Mouse (Mus musculus) forebrain, embryonic 11.5 days (tissue): ENCODE data around the gene Dzip1. TPM values are rescaled to one million over a fixed set of nuclear protein-coding genes. Genes with fewer than 3 reads are reported as not detected.

ENCODE experiments used
- ATAC-seq: fragments of 200-750 bp; cut with Nextera tagmentation; replicated peaks from 2 replicates; pipeline ENCODE4 v1.8.0; 2017; ENCODE audit warnings: moderate TSS enrichment; ENCODE audit not compliant: low FRiP score
- DNase-seq: peaks from one replicate; pipeline ENCODE4 v3.0.0-alpha.2; 2017; ENCODE audit warnings: low spot score
- H3K27ac ChIP-seq: fragments of 300-500 bp; sonication (generic); 2 replicates; pipeline ENCODE4 v1.5.1; 2014; ENCODE audit warnings: low read depth, low read length
- H3K27me3 ChIP-seq: fragments of 300-500 bp; sonication (generic); 2 replicates; pipeline ENCODE4 v1.6.1; 2014; ENCODE audit warnings: mild to moderate bottlenecking, low read length, mixed read lengths; ENCODE audit not compliant: control insufficient read depth, insufficient read depth
- H3K36me3 ChIP-seq: fragments of 300-500 bp; sonication (generic); 2 replicates; pipeline ENCODE4 v1.6.1; 2014; ENCODE audit warnings: mild to moderate bottlenecking, low read length, moderate library complexity, mixed read lengths; ENCODE audit not compliant: control insufficient read depth, insufficient read depth
- H3K4me1 ChIP-seq: fragments of 300-500 bp; sonication (generic); replicated peaks from 2 replicates; pipeline ENCODE4 v1.6.1; 2014; ENCODE audit warnings: low read length, mixed read lengths; ENCODE audit not compliant: control insufficient read depth, insufficient read depth
- H3K4me2 ChIP-seq: fragments of 300-500 bp; sonication (generic); 2 replicates; pipeline ENCODE4 v1.6.1; 2014; ENCODE audit warnings: low read depth, mild to moderate bottlenecking, low read length, moderate library complexity, mixed read lengths; ENCODE audit not compliant: severe bottlenecking
- H3K4me3 ChIP-seq: fragments of 300-500 bp; sonication (generic); 2 replicates; pipeline ENCODE4 v1.5.1; 2014; ENCODE audit warnings: low read depth, low read length
- H3K9ac ChIP-seq: fragments of 300-500 bp; sonication (generic); 2 replicates; pipeline ENCODE4 v1.6.1; 2014; ENCODE audit warnings: low read length
- H3K9me3 ChIP-seq: fragments of 300-500 bp; sonication (generic); 2 replicates; pipeline ENCODE4 v1.6.1; 2016; ENCODE audit warnings: low read length, mixed read lengths; ENCODE audit not compliant: control insufficient read depth
- WGBS: fragments of 180-500 bp; shearing (Covaris S2); extraction: QIAGEN DNeasy Blood & Tissue Kit; methylation state at CpG from one replicate; pipeline ENCODE4 v1.1.7; 2014; 5-methylcytosine and 5-hydroxymethylcytosine counted together
- polyA plus RNA-seq: library from polyadenylated mRNA; unstranded; fragments of >200 nt; fragmentation: Nextera tagmentation; extraction: Ambion mirVana; gene quantifications from 2 replicates; pipeline ENCODE4 v1.2.1, GENCODE M21; 2014

Gene Dzip1
- polyA plus RNA-seq, 1 experiment from 2014 or later = 28.5 TPM

DNA sequence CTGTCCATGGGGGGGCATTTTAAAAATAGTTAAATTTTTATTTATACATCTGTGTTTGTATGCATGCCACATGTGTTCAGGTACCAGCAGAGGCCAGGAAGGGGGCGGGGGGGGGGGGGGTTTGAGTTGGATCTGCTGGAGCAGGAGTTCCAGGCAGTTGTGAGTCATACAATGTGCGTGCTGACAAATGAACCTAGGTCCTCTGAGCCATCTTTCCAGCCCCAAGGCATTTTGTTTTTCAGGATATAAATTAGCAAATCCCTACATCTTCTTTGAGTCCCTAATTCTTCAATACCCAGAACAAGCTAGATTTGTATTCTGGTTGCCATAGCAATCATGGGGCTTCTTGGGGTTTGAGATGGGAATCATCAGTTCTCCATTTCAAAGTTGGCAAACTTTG lies 5.9 kb upstream of the Dzip1 start:
- ATAC-seq (no peak), DNase-seq (no peak)
- no peaks in the 10 kb centered on the region for H3K9me3 ChIP-seq
- 88% methylated on average over 1 of the region's 2 CpGs for WGBS
- H3K27ac ChIP-seq = no peak overlapping the region
- H3K4me1 ChIP-seq = no peaks in the 10 kb centered on the region
- H3K36me3 ChIP-seq = no peaks in the 10 kb centered on the region
- H3K27me3 ChIP-seq = no peaks in the 10 kb centered on the region
- H3K4me2 ChIP-seq = no peak overlapping the region
- no peak overlapping the region for H3K4me3 ChIP-seq
- no peak overlapping the region for H3K9ac ChIP-seq

DNA sequence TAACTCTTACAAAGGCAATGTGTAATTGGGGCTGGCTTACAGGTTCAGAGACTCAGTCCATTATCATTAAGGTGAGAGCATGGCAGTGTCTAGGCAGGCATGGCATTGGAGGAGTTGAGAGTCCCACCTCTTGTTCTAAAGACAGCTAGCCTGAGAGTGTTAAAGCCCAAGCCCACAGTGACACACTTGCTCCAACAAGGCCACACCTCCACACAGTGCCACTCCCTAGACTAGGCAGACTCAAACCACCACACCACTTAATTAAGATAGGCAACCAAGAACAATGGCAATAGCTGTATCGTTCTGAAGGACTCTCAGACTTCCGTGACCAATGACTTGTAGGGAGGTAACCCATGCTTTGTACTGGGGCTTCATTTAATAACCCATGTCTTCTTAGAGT lies 5.5 kb upstream of the Dzip1 start:
- DNase-seq = peak; percentile 44
- no peak overlapping the region for H3K27ac ChIP-seq
- no peaks in the 10 kb centered on the region for H3K4me1 ChIP-seq
- H3K36me3 ChIP-seq = no peaks in the 10 kb centered on the region
- no peak overlapping the region for H3K4me3 ChIP-seq
- H3K4me2 ChIP-seq = no peak overlapping the region
- no peak overlapping the region for H3K9ac ChIP-seq
- 83% methylated on average over 2 of the region's 2 CpGs for WGBS
- H3K27me3 ChIP-seq = no peaks in the 10 kb centered on the region
- no peaks in the 10 kb centered on the region for H3K9me3 ChIP-seq
- ATAC-seq = no peak

DNA sequence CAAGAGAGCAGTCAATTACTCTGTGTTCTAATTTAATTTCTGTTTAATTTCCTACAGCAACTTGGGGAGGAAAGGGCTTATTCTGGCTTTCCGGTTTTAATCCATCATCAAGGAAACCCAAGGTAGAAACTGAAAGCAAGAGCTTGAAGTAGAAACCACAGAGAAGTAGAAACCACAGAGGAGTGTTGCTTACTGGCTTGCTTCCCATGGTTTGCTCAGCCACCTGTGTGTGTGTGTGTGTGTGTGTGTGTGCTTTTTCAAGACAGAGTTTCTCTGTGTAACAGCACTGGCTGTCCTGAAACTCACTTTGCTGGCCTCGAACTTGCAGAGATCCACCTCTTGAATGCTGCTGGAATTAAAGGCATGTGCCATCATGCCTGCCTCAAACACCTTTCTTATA lies 4.5 kb upstream of the Dzip1 start:
- no peak overlapping the region for H3K27ac ChIP-seq

DNA sequence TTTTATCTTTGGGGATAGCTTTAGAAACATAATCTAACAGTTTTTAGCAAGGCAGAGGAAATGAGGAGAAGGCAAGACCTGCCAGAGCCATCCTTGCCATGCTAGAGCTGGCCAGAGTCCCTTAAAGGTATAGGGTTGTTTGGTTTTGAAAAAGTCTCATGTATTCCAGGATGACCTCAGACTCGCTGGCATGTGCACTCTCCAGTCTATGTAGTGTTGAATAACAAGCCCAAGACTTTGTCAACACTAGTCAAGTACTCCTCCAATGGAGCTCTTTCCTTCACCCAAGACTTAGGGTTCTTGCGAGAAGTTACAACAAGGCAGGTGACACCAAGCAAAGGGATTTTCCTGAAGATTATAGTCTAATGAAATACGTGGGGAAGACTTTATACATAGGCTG lies 3.3 kb upstream of the Dzip1 start:
- Histone ChIP-seq H3K36me3 (no peaks in the 10 kb centered on the region), H3K4me2 (no peak overlapping the region), H3K9ac (no peak overlapping the region), H3K9me3 (no peaks in the 10 kb centered on the region), H3K4me3 (no peak overlapping the region), H3K4me1 (peaks cover 3% of the 10 kb centered on the region; the same call in 1 of the 2 replicates), H3K27ac (no peak overlapping the region), H3K27me3 (no peaks in the 10 kb centered on the region; the same call in 1 of the 2 replicates)
- 84% methylated on average over 3 of the region's 3 CpGs for WGBS
- ATAC-seq (no peak), DNase-seq (no peak)

More for the DNA sequence above, 4.5 kb upstream of the Dzip1 start:
- ATAC-seq (no peak), DNase-seq (no peak)
- H3K4me2 ChIP-seq = no peak overlapping the region
- no peak overlapping the region for H3K9ac ChIP-seq
- no peaks in the 10 kb centered on the region for H3K27me3 ChIP-seq
- no peaks in the 10 kb centered on the region for H3K36me3 ChIP-seq
- 0 out of 2 replicates have a peak, but pooled peaks cover 3% of the 10 kb centered on the region for H3K4me1 ChIP-seq
- 87% methylated on average over 2 of the region's 2 CpGs for whole genome bisulfite sequencing
- H3K9me3 ChIP-seq = no peaks in the 10 kb centered on the region
- H3K4me3 ChIP-seq = no peak overlapping the region

DNA sequence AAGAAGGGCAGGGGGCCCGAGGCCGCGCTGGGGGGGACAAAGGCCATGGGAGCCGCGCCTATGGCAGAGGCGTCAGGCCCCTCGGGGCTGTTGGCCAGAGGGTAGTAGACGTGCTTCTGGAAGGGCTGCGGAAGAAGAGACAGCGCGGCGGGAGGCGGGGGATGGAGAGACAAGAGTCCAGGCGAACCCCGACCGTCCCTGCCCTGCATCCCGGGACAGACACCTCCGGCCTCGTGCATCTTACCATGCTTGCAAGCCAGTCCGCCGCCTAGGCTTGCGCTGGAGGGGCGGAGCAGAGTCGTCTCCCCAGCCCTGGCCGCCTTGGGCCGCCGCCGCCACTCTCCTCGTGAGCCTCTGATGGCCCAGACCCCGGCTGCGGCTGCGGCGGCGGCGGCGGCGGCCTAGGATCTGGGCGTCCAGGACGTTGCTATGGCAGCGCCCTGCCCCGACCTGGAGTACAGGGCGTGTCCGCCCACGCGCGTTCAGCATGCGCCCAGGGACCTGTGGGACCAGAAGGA lies 2.5 kb downstream of the Dzip1 start:
- peaks cover 14% of the 10 kb centered on the region for H3K27me3 ChIP-seq
- peak overlapping the region; percentile 56 for H3K9ac ChIP-seq
- H3K36me3 ChIP-seq = no peaks in the 10 kb centered on the region; the same call in 1 of the 2 replicates
- H3K4me3 ChIP-seq = peak overlapping the region; percentile 32
- peak; percentile 59 for ATAC-seq
- peak; percentile 81 for DNase-seq
- peak overlapping the region; percentile 74 for H3K4me2 ChIP-seq
- H3K27ac ChIP-seq = no peak overlapping the region
- peaks cover 18% of the 10 kb centered on the region for H3K4me1 ChIP-seq
- no peaks in the 10 kb centered on the region for H3K9me3 ChIP-seq
- WGBS = under 1% methylated on average over 45 of the region's 47 CpGs

DNA sequence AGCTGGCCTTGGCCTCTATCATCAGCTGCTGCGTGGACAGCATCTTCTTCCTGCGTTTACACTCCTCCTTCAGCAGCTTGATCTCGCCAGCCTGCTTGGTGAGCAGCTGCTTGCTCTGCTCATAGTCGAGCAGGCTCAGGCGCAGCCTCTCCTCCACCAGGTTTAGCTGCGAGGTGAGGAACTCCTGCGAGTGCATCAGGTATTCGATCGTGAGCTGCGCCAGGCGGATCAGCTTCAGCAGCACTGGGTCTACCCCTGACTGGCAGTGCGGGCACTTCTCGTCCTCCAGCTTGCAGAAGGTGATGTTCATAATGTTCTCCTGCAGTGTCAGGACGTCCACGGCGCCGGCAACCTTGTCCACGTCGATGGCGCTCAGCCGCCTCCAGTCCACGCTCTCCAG lies 3.0 kb downstream of the Dzip1 start:
- Histone ChIP-seq H3K4me3 (peak overlapping the region; percentile 32), H3K27ac (no peak overlapping the region), H3K9me3 (no peaks in the 10 kb centered on the region), H3K27me3 (peaks cover 14% of the 10 kb centered on the region), H3K9ac (peak overlapping the region; percentile 56), H3K4me2 (peak overlapping the region; percentile 74), H3K36me3 (no peaks in the 10 kb centered on the region; the same call in 1 of the 2 replicates), H3K4me1 (peaks cover 18% of the 10 kb centered on the region)
- ATAC-seq = no peak
- no peak for DNase-seq
- 18% methylated on average over 22 of the region's 22 CpGs for WGBS

DNA sequence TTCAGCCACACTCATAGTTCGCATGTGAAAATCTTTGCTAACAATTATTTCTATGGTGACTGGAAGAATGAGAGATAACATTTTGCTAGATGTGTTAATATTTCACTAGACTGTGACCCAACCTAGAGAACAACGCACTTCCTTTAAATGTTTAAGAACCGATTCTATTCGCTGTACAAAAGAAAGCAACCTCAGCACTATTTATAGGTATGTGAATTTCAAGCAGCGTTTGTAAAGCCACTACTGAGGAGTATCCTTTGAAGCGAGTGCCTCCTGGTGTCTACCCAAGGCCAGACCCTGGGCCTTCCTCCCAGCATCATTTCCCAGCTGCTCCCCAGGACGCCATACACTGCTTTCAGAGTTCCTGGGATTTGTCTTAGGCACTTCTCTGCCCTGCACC lies 4.6 kb downstream of the Dzip1 start:
- Histone ChIP-seq H3K4me2 (no peak overlapping the region), H3K9ac (no peak overlapping the region)

DNA sequence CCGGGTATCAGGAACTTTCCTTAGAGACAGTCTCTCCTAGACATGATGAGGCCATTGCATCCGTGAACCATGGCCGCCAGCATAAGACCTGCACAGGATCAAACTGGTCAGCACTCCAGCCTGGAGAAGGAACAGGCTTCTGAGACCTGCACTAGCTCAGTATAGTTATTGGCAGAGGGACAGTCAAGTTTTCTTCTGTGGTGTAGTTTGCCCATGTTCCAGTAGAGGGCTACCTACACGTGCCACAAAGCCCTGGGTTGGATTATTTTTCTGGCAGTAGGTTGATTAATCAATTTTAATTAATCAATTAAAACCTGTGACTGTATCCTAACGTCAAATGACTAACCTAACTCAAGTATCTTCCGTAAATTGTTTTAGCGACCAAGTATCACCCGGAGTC lies 6.2 kb downstream of the Dzip1 start:
- no peak overlapping the region for H3K4me2 ChIP-seq
- ATAC-seq = 0 out of 2 replicates have a peak, but pooled peaks have one; percentile 28
- 75% methylated on average over 8 of the region's 8 CpGs for WGBS
- H3K27ac ChIP-seq = no peak overlapping the region
- H3K9me3 ChIP-seq = no peaks in the 10 kb centered on the region
- peaks cover 14% of the 10 kb centered on the region for H3K27me3 ChIP-seq
- peaks cover 15% of the 10 kb centered on the region for H3K4me1 ChIP-seq
- no peak for DNase-seq
- H3K36me3 ChIP-seq = no peaks in the 10 kb centered on the region; the same call in 1 of the 2 replicates
- H3K4me3 ChIP-seq = no peak overlapping the region
- no peak overlapping the region for H3K9ac ChIP-seq

More for the DNA sequence above, 4.6 kb downstream of the Dzip1 start:
- Histone ChIP-seq H3K27ac (no peak overlapping the region), H3K27me3 (peaks cover 14% of the 10 kb centered on the region), H3K4me3 (no peak overlapping the region), H3K9me3 (no peaks in the 10 kb centered on the region), H3K36me3 (no peaks in the 10 kb centered on the region; the same call in 1 of the 2 replicates), H3K4me1 (peaks cover 17% of the 10 kb centered on the region)
- 68% methylated on average over 7 of the region's 7 CpGs for WGBS
- DNase-seq = no peak
- ATAC-seq = no peak

DNA sequence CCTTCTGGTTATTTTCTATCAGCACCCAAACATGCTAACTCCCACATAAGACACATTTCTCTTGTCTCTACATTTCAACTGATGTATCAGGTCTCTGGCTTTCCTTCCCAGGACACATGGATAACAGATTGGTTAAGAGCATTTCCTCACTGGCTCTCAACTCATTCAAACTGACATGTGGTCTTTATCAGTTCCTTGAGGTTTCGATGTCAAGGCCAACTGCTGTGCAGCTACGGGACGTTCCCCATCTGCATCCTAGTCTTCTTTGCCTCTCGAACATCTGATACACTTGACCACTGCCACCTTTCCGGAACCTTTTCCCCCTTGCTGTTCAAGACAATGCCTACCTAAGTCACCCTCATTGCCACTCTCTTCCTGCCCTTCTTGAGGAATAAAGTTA lies 11.6 kb downstream of the Dzip1 start:
- no peak overlapping the region for H3K4me2 ChIP-seq
- H3K4me1 ChIP-seq = no peaks in the 10 kb centered on the region
- no peaks in the 10 kb centered on the region for H3K9me3 ChIP-seq
- H3K4me3 ChIP-seq = no peak overlapping the region
- 86% methylated on average over 5 of the region's 5 CpGs for WGBS
- H3K9ac ChIP-seq = no peak overlapping the region
- no peaks in the 10 kb centered on the region for H3K27me3 ChIP-seq
- no peak overlapping the region for H3K27ac ChIP-seq
- peaks cover 4% of the 10 kb centered on the region; the same call in 1 of the 2 replicates for H3K36me3 ChIP-seq
- ATAC-seq (no peak), DNase-seq (no peak)
